Mouse (Mus musculus): ENCODE results near the gene Gm20479. TPM values are rescaled to one million over a fixed set of nuclear protein-coding genes. Genes with fewer than 3 reads are reported as not detected.
A peak's percentile ranks its signal among the peaks of the same experiment; 100 is the strongest.

Gene Gm20479
- polyA plus RNA-seq, 1 experiment from 2014 or later, result not detected

DNA sequence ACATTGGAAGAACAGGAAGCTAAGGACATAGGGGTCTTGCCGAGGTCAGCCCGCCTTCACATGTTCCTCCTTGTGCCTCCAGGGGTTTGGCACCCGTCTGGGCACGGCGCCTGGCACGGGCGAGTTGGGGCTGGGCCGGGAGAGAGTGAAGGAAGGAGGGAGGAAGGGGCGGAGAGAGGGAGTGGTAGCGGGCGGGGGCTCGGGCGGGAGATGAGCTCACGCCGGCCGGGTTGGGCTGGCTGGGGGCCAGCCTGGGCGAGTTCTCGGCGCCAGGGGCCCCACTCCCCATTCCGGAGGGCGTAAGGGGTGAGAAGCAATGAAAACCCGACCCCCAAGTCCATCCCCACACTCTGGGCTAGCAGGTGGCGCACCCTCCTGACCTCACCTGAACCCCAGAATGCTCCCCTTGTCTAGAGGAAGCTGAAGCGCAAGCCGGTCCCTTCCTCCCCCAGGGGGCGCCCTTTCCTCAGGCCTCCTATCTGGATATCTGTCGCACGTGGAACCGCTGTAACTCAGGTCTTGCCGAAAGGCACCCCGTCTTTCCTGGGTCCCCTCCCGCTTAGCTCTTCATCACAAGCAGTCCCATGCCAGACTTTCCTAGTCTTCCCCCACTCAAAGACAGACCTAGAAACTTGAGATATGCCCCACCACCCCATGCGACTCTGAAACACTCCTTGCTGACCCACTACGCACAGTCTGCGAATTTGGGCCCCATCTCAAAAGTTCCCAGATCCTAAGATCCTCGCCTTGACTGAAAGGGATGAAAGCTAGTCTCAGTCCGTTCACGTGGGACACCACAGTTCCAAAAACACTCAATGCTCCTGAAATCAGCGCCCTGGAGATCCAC is 24.6 kb downstream of the Gm20479 start:
- no peak for ATAC-seq (ENCODE audit: insufficient number of reproducible peaks, insufficient read depth, low FRiP score, low TSS enrichment, low read depth)
- H3K27me3 ChIP-seq, result peaks cover 92% of the 10 kb centered on the region
- no peaks in the 10 kb centered on the region for H3K36me3 ChIP-seq
- peaks cover 62% of the 10 kb centered on the region for H3K4me1 ChIP-seq (replicated peaks)
- peak overlapping the region; percentile 50 for H3K4me3 ChIP-seq (replicated peaks)
- 1% methylated on average over 33 of the region's 39 CpGs for WGBS
- H3K4me2 ChIP-seq, result peak overlapping the region; percentile 93
- H3K9me3 ChIP-seq, result no peaks in the 10 kb centered on the region
- no peak overlapping the region for H3K27ac ChIP-seq
- peak overlapping the region; percentile 60 for H3K9ac ChIP-seq (replicated peaks)

DNA sequence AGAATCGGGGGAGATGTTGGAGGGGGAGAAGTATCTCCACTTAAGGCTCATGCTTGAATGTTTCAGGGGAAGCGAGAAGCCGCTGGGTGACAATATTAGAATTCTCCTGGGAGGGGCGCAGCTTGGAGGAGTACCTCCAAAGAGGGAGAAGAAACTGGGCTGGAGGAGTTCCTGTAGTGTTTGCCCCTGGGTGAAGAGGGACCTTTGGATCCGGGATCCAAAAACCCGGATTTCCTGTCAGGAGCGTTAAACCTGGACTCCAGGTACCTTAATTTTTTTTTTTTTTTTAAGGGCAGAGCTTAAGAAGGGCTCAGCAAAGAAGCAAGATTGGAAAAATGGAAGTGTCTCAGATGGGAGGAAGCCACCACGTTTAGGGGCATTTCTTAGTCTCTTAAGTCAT is 25.4 kb downstream of the Gm20479 start:
- no peaks in the 10 kb centered on the region for H3K36me3 ChIP-seq
- no peak overlapping the region for H3K9ac ChIP-seq (replicated peaks)
- H3K4me1 ChIP-seq (replicated peaks), result peaks cover 56% of the 10 kb centered on the region
- H3K4me2 ChIP-seq, result peak overlapping the region; percentile 93; the same call in 1 of the 2 replicates
- H3K27me3 ChIP-seq, result peaks cover 92% of the 10 kb centered on the region
- 7% methylated on average over 8 of the region's 8 CpGs for WGBS
- no peaks in the 10 kb centered on the region for H3K9me3 ChIP-seq
- ATAC-seq (ENCODE audit: insufficient number of reproducible peaks, insufficient read depth, low FRiP score, low TSS enrichment, low read depth), result no peak
- H3K4me3 ChIP-seq (replicated peaks), result 0 out of 2 replicates have a peak overlapping the region, but pooled peaks have one; percentile 44
- no peak overlapping the region for H3K27ac ChIP-seq

GRCm38 (mm10) chr7:27331541-27331851 is 25.7 kb downstream of the Gm20479 start:
- H3K9ac ChIP-seq (replicated peaks), result no peak overlapping the region
- 4% methylated on average over 8 of the region's 8 CpGs for WGBS
- H3K27ac ChIP-seq, result no peak overlapping the region

GRCm38 (mm10) chr7:27330709-27331540 is 26.3 kb downstream of the Gm20479 start:
- Histone ChIP-seq H3K9ac (replicated peaks) (0 out of 2 replicates have a peak overlapping the region, but pooled peaks have one; percentile 24), H3K4me1 (replicated peaks) (peaks cover 61% of the 10 kb centered on the region), H3K4me3 (replicated peaks) (peak overlapping the region; percentile 44), H3K27ac (no peak overlapping the region), H3K36me3 (no peaks in the 10 kb centered on the region), H3K4me2 (peak overlapping the region; percentile 64), H3K9me3 (no peaks in the 10 kb centered on the region), H3K27me3 (peaks cover 97% of the 10 kb centered on the region)
- WGBS, result 1% methylated on average over 39 of the region's 39 CpGs
- no peak for ATAC-seq (ENCODE audit: insufficient number of reproducible peaks, insufficient read depth, low FRiP score, low TSS enrichment, low read depth)

More at GRCm38 (mm10) chr7:27331541-27331851, 25.7 kb downstream of the Gm20479 start:
- Histone ChIP-seq H3K27me3 (peaks cover 96% of the 10 kb centered on the region), H3K4me3 (replicated peaks) (peak overlapping the region; percentile 44), H3K4me1 (replicated peaks) (peaks cover 56% of the 10 kb centered on the region), H3K36me3 (no peaks in the 10 kb centered on the region), H3K9me3 (no peaks in the 10 kb centered on the region), H3K4me2 (peak overlapping the region; percentile 64)
- no peak for ATAC-seq (ENCODE audit: insufficient number of reproducible peaks, insufficient read depth, low FRiP score, low TSS enrichment, low read depth)

DNA sequence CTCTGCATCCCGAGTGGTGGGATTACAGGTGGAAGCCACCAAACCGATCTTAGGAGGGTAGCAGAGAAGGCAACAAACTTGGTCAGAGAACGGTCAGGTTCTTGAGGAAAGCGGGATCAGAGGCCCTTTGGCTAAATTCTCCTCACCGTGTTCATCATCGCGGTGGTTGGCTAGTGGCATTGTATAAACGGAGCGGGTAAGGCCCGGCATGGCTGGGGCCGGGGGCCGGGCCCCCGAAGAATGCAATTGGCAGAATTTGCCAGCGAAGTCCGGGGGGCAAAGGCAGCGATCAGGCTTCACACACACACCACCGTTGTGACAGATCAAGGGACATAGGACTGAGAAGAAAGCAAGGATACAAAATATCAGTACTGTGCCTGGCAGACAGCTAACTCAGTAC is 27.2 kb downstream of the Gm20479 start:
- peak overlapping the region; percentile 64; the same call in 1 of the 2 replicates for H3K4me2 ChIP-seq
- no peak overlapping the region for H3K27ac ChIP-seq
- peak overlapping the region; percentile 44 for H3K4me3 ChIP-seq (replicated peaks)
- no peaks in the 10 kb centered on the region for H3K9me3 ChIP-seq
- H3K9ac ChIP-seq (replicated peaks), result no peak overlapping the region
- no peaks in the 10 kb centered on the region for H3K36me3 ChIP-seq
- ATAC-seq (ENCODE audit: insufficient number of reproducible peaks, insufficient read depth, low FRiP score, low TSS enrichment, low read depth), result no peak
- H3K27me3 ChIP-seq, result peaks cover 100% of the 10 kb centered on the region
- peaks cover 61% of the 10 kb centered on the region for H3K4me1 ChIP-seq (replicated peaks)
- whole genome bisulfite sequencing, result 25% methylated on average over 17 of the region's 17 CpGs

DNA sequence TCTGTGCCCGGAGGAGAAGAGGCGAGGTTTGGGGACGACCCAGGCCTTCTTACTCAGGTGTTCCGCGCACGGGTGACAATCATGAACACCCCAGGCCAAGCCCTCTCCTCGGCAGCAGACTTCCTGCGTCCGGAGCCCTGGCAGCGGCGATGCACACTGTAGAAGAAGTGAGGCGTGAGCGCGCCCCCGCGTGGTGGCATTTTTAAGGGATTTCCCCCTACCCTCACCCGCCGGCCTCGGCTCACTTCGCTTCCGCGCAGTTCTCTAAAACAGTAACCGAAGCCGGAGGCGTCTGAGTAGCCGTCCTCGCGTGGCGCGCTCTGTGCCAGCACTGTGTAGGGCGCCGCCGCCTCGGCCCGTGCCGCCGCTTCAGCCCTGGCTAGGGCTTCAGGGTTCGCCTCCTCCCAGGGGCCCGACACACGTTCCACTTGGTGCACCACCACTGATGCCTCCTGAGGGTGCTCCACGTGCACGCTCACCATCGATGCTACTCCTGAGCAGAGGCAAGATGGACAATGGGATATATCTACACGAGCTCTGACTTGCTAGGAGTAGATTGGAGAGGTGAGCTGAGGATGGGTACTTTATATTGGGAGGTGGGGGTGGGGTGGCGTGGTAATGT is 27.8 kb downstream of the Gm20479 start:
- Histone ChIP-seq H3K4me2 (peak overlapping the region; percentile 53), H3K9ac (replicated peaks) (no peak overlapping the region; the same call in 1 of the 2 replicates), H3K27me3 (peaks cover 100% of the 10 kb centered on the region), H3K36me3 (no peaks in the 10 kb centered on the region), H3K4me3 (replicated peaks) (peak overlapping the region; percentile 44), H3K4me1 (replicated peaks) (peaks cover 57% of the 10 kb centered on the region), H3K9me3 (no peaks in the 10 kb centered on the region), H3K27ac (no peak overlapping the region)
- 3% methylated on average over 45 of the region's 45 CpGs for WGBS
- ATAC-seq (ENCODE audit: insufficient number of reproducible peaks, insufficient read depth, low FRiP score, low TSS enrichment, low read depth), result no peak

- no peaks in the 10 kb centered on the region for H3K9me3 ChIP-seq
- H3K27me3 ChIP-seq, result peaks cover 99% of the 10 kb centered on the region
- H3K4me3 ChIP-seq (replicated peaks), result no peak overlapping the region
- 29% methylated on average over 16 of the region's 16 CpGs for WGBS
- no peak overlapping the region; the same call in 1 of the 2 replicates for H3K4me2 ChIP-seq
- no peak overlapping the region for H3K27ac ChIP-seq
- H3K36me3 ChIP-seq, result no peaks in the 10 kb centered on the region
- no peak for ATAC-seq (ENCODE audit: insufficient number of reproducible peaks, insufficient read depth, low FRiP score, low TSS enrichment, low read depth)
- no peak overlapping the region for H3K9ac ChIP-seq (replicated peaks)
- H3K4me1 ChIP-seq (replicated peaks), result peaks cover 49% of the 10 kb centered on the region
These were observed 28.6 kb downstream of the Gm20479 start for GRCm38 (mm10) chr7:27328648-27329047.

DNA sequence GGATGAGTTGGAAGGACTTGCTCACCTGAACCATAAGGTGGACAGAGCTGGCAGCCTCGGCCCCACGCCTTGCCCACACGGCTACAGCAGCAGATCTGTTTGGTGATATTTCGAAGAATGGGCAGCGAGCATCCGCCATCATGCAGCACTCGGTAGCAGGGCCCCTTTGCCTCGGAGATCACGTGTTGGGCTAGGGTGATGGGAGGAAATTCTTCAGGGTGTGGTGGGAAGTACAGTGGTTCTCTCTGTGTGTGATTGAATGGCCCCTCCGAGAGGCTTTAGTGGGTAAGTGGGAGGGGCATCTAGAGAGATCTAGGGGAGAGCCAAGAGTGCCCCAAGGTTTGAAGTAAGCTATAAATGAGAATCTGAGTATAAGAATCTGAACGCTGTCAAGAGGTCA is 29.1 kb downstream of the Gm20479 start:
- Histone ChIP-seq H3K9me3 (no peaks in the 10 kb centered on the region), H3K9ac (replicated peaks) (no peak overlapping the region), H3K36me3 (no peaks in the 10 kb centered on the region), H3K27me3 (peaks cover 95% of the 10 kb centered on the region), H3K4me2 (no peak overlapping the region), H3K4me3 (replicated peaks) (no peak overlapping the region), H3K27ac (no peak overlapping the region), H3K4me1 (replicated peaks) (peaks cover 45% of the 10 kb centered on the region)
- 83% methylated on average over 11 of the region's 11 CpGs for WGBS
- ATAC-seq (ENCODE audit: insufficient number of reproducible peaks, insufficient read depth, low FRiP score, low TSS enrichment, low read depth), result no peak

DNA sequence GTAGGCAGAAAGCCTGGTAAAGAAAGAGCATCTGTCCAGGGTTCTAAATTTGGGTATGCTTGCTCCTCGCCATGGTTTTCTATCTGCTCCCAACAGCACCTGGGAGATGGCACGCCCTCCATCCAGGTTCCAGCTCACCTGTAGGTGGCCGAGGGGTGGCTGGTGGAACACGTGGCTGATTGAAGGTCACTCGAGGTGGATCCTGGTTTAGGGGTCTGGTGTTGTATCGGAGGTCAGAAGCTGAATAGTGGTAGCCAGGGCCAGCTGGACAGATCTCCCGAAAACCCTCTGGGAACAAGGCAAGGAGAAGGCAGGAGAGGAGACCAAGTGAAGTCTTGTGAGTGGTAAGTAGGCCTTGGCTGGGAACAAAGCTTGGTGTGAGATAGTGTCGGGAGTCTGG is 29.7 kb downstream of the Gm20479 start:
- Histone ChIP-seq H3K9ac (replicated peaks) (no peak overlapping the region), H3K4me2 (no peak overlapping the region), H3K36me3 (no peaks in the 10 kb centered on the region), H3K27ac (no peak overlapping the region), H3K4me3 (replicated peaks) (no peak overlapping the region), H3K27me3 (peaks cover 95% of the 10 kb centered on the region), H3K9me3 (no peaks in the 10 kb centered on the region), H3K4me1 (replicated peaks) (peaks cover 38% of the 10 kb centered on the region)
- WGBS, result 86% methylated on average over 8 of the region's 8 CpGs
- no peak for ATAC-seq (ENCODE audit: insufficient number of reproducible peaks, insufficient read depth, low FRiP score, low TSS enrichment, low read depth)

DNA sequence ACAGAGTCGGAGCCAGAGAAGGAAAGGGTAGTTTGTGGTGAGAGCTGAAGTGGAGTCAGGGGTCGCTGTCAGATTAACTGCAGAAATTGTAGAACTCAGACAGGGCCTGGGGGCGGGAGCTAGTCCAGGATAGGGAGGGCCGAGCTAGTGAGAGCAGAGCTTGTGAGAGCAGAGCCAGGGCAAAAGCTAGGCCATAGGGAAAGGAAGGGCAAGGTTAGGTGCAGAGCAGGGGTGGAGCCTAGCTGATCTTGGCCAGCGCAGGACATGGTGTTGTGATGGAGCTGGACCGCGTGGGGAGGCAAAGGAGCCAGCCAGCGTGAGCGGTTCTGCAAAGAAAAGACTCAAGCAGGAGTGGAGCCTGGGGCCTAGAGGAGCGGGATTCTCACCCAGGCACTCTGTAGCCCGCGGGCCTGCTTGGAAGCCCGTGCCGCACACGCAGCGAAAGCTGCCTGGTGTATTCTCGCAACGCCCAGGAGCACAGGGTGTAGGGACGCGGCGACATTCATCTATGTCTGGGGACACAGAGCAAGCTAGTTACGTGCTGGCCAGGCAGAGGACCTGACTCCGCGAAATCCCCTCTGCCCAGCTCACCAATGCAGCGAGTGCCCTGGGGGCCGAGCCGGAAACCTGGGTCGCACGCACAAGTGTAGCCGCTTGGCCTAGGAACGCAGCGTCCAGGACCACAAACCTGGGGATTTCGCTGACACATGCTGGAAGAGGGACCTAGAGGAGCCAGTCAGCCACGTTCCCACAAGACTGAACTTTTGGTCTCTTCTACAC is 30.9 kb downstream of the Gm20479 start:
- H3K4me2 ChIP-seq, result peak overlapping the region; percentile 57
- H3K36me3 ChIP-seq, result no peaks in the 10 kb centered on the region
- H3K4me1 ChIP-seq (replicated peaks), result peaks cover 34% of the 10 kb centered on the region
- peaks cover 94% of the 10 kb centered on the region for H3K27me3 ChIP-seq
- H3K27ac ChIP-seq, result no peak overlapping the region
- ATAC-seq (ENCODE audit: insufficient number of reproducible peaks, insufficient read depth, low FRiP score, low TSS enrichment, low read depth), result no peak
- no peaks in the 10 kb centered on the region for H3K9me3 ChIP-seq
- WGBS, result 29% methylated on average over 34 of the region's 34 CpGs
- H3K4me3 ChIP-seq (replicated peaks), result peak overlapping the region; percentile 36
- H3K9ac ChIP-seq (replicated peaks), result no peak overlapping the region; the same call in 1 of the 2 replicates

Data from limb, embryonic 12.5 days (tissue).